Mouse (Mus musculus) E14TG2a.4 (cell line): ENCODE results near the gene Syn2.

Experiments
- H3K27me3 ChIP-seq: 2 replicates; pipeline ENCODE4 v1.6.1; 2014; ENCODE audit warnings: low read length, control low read depth; ENCODE audit not compliant: insufficient read depth
- H3K36me3 ChIP-seq: 2 replicates; pipeline ENCODE4 v1.6.1; 2014; ENCODE audit warnings: low read length, control low read depth; ENCODE audit not compliant: insufficient read depth
- H3K4me1 ChIP-seq: replicated peaks from 2 replicates; pipeline ENCODE4 v1.6.1; 2014; ENCODE audit warnings: low read depth, low read length, control low read depth
- H3K4me3 ChIP-seq: replicated peaks from 2 replicates; pipeline ENCODE4 v1.5.1; 2014; ENCODE audit warnings: mild to moderate bottlenecking, low read length
- H3K9me3 ChIP-seq: 2 replicates; pipeline ENCODE4 v1.6.1; 2014; ENCODE audit warnings: low read length, control low read depth
- CTCF ChIP-seq: conservative IDR thresholded peaks from 2 replicates; pipeline ENCODE4 v1.5.1; 2014; ENCODE audit warnings: low read length
- NANOG ChIP-seq: IDR thresholded peaks from 2 replicates; pipeline ENCODE4 v1.6.1; 2014; ENCODE audit warnings: borderline replicate concordance, low read length, mixed read lengths
- POU5F1 ChIP-seq: IDR thresholded peaks from 2 replicates; pipeline ENCODE4 v1.6.1; 2014; ENCODE audit warnings: low read length, borderline replicate concordance

The Syn2 gene

GRCm38 (mm10) chr6:115293877-115294276 lies 159.2 kb downstream of the Syn2 start:
- Histone ChIP-seq H3K36me3 (no peaks in the 10 kb centered on the region), H3K27me3 (0 out of 2 replicates have a peak, but pooled peaks cover 4% of the 10 kb centered on the region), H3K4me1 (no peaks in the 10 kb centered on the region), H3K9me3 (no peaks in the 10 kb centered on the region), H3K4me3 (no peak overlapping the region)
- TF ChIP-seq NANOG (no peak), POU5F1 (no peak), CTCF (no peak)

GRCm38 (mm10) chr6:115307134-115307533 lies 172.4 kb downstream of the Syn2 start:
- H3K4me1 ChIP-seq = no peaks in the 10 kb centered on the region
- H3K27me3 ChIP-seq = no peaks in the 10 kb centered on the region
- H3K9me3 ChIP-seq = no peaks in the 10 kb centered on the region
- no peak overlapping the region for H3K4me3 ChIP-seq
- no peaks in the 10 kb centered on the region for H3K36me3 ChIP-seq
- TF ChIP-seq NANOG = no peak
- no peak for TF ChIP-seq POU5F1
- no peak for TF ChIP-seq CTCF

GRCm38 (mm10) chr6:115312780-115313179 lies 178.1 kb downstream of the Syn2 start:
- Histone ChIP-seq H3K36me3 (no peaks in the 10 kb centered on the region), H3K9me3 (no peaks in the 10 kb centered on the region), H3K27me3 (no peaks in the 10 kb centered on the region), H3K4me1 (no peaks in the 10 kb centered on the region), H3K4me3 (no peak overlapping the region)
- TF ChIP-seq CTCF = no peak
- TF ChIP-seq POU5F1 = no peak
- no peak for TF ChIP-seq NANOG

GRCm38 (mm10) chr6:115313235-115313738 lies 178.6 kb downstream of the Syn2 start:
- H3K27me3 ChIP-seq = no peaks in the 10 kb centered on the region
- TF ChIP-seq POU5F1 (no peak), NANOG (no peak)
- no peaks in the 10 kb centered on the region for H3K9me3 ChIP-seq

GRCm38 (mm10) chr6:115313910-115314309 lies 179.2 kb downstream of the Syn2 start:
- H3K9me3 ChIP-seq = no peaks in the 10 kb centered on the region

More at GRCm38 (mm10) chr6:115313235-115313738, 178.6 kb downstream of the Syn2 start:
- H3K4me3 ChIP-seq = no peak overlapping the region
- no peaks in the 10 kb centered on the region for H3K36me3 ChIP-seq
- H3K4me1 ChIP-seq = no peaks in the 10 kb centered on the region

GRCm38 (mm10) chr6:115315770-115316169 lies 181.1 kb downstream of the Syn2 start:
- Histone ChIP-seq H3K9me3 (no peaks in the 10 kb centered on the region), H3K27me3 (no peaks in the 10 kb centered on the region), H3K4me3 (no peak overlapping the region), H3K36me3 (no peaks in the 10 kb centered on the region), H3K4me1 (no peaks in the 10 kb centered on the region)
- TF ChIP-seq NANOG (no peak), POU5F1 (no peak), CTCF (no peak)

More at GRCm38 (mm10) chr6:115313910-115314309, 179.2 kb downstream of the Syn2 start:
- TF ChIP-seq CTCF (no peak), POU5F1 (no peak), NANOG (no peak)
- H3K27me3 ChIP-seq = no peaks in the 10 kb centered on the region
- H3K4me1 ChIP-seq = no peaks in the 10 kb centered on the region
- no peak overlapping the region for H3K4me3 ChIP-seq
- no peaks in the 10 kb centered on the region for H3K36me3 ChIP-seq

GRCm38 (mm10) chr6:115316811-115317221 lies 182.1 kb downstream of the Syn2 start:
- TF ChIP-seq NANOG (no peak), CTCF (no peak), POU5F1 (no peak)
- no peaks in the 10 kb centered on the region for H3K9me3 ChIP-seq
- no peaks in the 10 kb centered on the region for H3K36me3 ChIP-seq
- H3K4me3 ChIP-seq = no peak overlapping the region
- H3K4me1 ChIP-seq = no peaks in the 10 kb centered on the region
- no peaks in the 10 kb centered on the region for H3K27me3 ChIP-seq

- no peaks in the 10 kb centered on the region for H3K9me3 ChIP-seq
- TF ChIP-seq NANOG = no peak
- no peak for TF ChIP-seq POU5F1
- TF ChIP-seq CTCF = no peak
- no peaks in the 10 kb centered on the region for H3K36me3 ChIP-seq
- H3K27me3 ChIP-seq = no peaks in the 10 kb centered on the region
- no peak overlapping the region for H3K4me3 ChIP-seq
- H3K4me1 ChIP-seq = no peaks in the 10 kb centered on the region
Observed at GRCm38 (mm10) chr6:115318811-115319210, 184.1 kb downstream of the Syn2 start.

- Histone ChIP-seq H3K27me3 (no peaks in the 10 kb centered on the region), H3K4me1 (no peaks in the 10 kb centered on the region), H3K9me3 (no peaks in the 10 kb centered on the region), H3K36me3 (no peaks in the 10 kb centered on the region), H3K4me3 (no peak overlapping the region)
- no peak for TF ChIP-seq CTCF
- TF ChIP-seq NANOG = no peak
- no peak for TF ChIP-seq POU5F1
Observed at GRCm38 (mm10) chr6:115319686-115320085, 185.0 kb downstream of the Syn2 start.
